8 mouse cellular contexts compared by ENCODE assay signal in the genomic region with DNA sequence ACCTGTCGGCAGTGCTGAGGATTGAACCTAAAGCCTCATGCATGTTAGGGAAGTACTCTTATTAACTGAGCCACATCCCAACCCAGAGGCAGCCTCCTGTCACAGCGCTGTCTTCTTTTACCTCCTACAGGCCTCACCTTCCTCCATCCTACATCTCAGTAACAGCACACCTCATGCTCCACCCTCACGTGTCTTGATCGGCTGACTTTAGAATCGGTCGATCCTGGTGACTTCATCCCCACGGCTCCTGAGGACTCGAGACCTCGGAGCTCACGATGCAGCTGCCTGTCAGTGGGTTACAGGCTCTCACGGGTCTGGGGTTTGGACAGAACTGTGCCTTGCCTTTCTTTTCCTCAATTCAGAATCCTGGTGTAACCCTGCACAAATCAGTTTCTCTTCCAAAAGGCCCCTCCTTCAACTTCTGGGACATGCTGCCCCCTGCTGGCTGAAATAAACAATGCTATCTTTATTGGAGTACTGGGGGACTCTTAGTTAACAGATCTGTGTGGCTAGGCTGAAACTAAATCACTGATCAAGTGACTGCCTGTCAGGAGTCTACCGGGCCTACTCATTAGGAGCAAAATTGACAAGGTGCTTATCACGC. TPM values are rescaled to one million over a fixed set of nuclear protein-coding genes. Genes with fewer than 3 reads are reported as not detected.
DNase-seq lines count a peak whose midpoint lies in the region; ATAC-seq and TF ChIP-seq lines count a peak whose summit lies in the region.

No protein-coding gene starts in this region.

- H3K4me1 ChIP-seq in liver, embryonic 12.5 days: 0 out of 2 replicates have a peak, but pooled peaks cover 6% of the 10 kb centered on the region
- H3K4me1 ChIP-seq in cortical plate, adult 2 months (ENCODE audit: control insufficient read depth, insufficient read depth, low read length): no peaks in the 10 kb centered on the region
- no peaks in the 10 kb centered on the region for H3K4me1 ChIP-seq in midbrain, embryonic 15.5 days

- H3K27ac ChIP-seq in liver, embryonic 12.5 days: no peak overlapping the region
- no peak overlapping the region for H3K27ac ChIP-seq in cortical plate, adult 2 months (ENCODE audit: insufficient read depth, low read length)
- no peak overlapping the region for H3K27ac ChIP-seq in midbrain, embryonic 15.5 days

- no peaks in the 10 kb centered on the region for H3K9me3 ChIP-seq in liver, embryonic 12.5 days (replicated peaks)
- no peaks in the 10 kb centered on the region for H3K9me3 ChIP-seq in midbrain, embryonic 15.5 days

- H3K27me3 ChIP-seq in liver, embryonic 12.5 days (replicated peaks): no peaks in the 10 kb centered on the region
- H3K27me3 ChIP-seq in midbrain, embryonic 15.5 days (replicated peaks): no peaks in the 10 kb centered on the region

- DNase-seq in liver: peak; percentile 66
- DNase-seq in gastrocnemius, postnatal 36 days: peak; percentile 32 to 64
- DNase-seq in kidney, adult 11 months: peak; percentile 57
- DNase-seq in left cerebral cortex, postnatal 36 days (ENCODE audit: low spot score in 2 of 2): peak; percentile 52 to 81
- peak; percentile 17 to 71 for DNase-seq in spleen, adult 18-20 months

- H3K4me2 ChIP-seq in liver, embryonic 12.5 days: no peak overlapping the region
- H3K4me2 ChIP-seq in midbrain, embryonic 15.5 days: no peak overlapping the region

- TF ChIP-seq CTCF in cortical plate, adult 2 months (IDR thresholded peaks at IDR 0.05; ENCODE audit: extremely low read depth, insufficient read depth, low read length): peak; percentile 80

- intact Hi-C loops in gastrocnemius, postnatal 36 days (cut with DNase I): loop anchor here (2.0 to 5.0 kb wide), 2 partner anchors 87 to 169 kb away; no protein-coding TSS in a partner anchor
- intact Hi-C loops in left cerebral cortex, postnatal 36 days (cut with DNase I): loop anchor here (5.0 to 10.0 kb wide), 5 partner anchors 89 to 401 kb away; no protein-coding TSS in a partner anchor

- no peaks in the 10 kb centered on the region for H3K36me3 ChIP-seq in liver, embryonic 12.5 days
- no peaks in the 10 kb centered on the region for H3K36me3 ChIP-seq in midbrain, embryonic 15.5 days (replicated peaks)

- WGBS in liver, embryonic 12.5 days (ENCODE audit: insufficient replicate concordance): 52% methylated on average over 13 of the region's 13 CpGs
- 57% methylated on average over 13 of the region's 13 CpGs for WGBS in midbrain, embryonic 15.5 days

- H3K9ac ChIP-seq in liver, embryonic 12.5 days: no peak overlapping the region
- H3K9ac ChIP-seq in midbrain, embryonic 15.5 days: no peak overlapping the region

- H3K4me3 ChIP-seq in liver, embryonic 12.5 days: no peak overlapping the region
- H3K4me3 ChIP-seq in cortical plate, adult 2 months (ENCODE audit: insufficient read depth, low read length): peak overlapping the region; percentile 17
- no peak overlapping the region for H3K4me3 ChIP-seq in midbrain, embryonic 15.5 days

- ATAC-seq in liver, embryonic 12.5 days: no peak
- peak; percentile 79 for ATAC-seq in midbrain, embryonic 15.5 days (replicated peaks)

- no peak for TF ChIP-seq POLR2A in cortical plate, adult 2 months (IDR thresholded peaks at IDR 0.05; ENCODE audit: extremely low read depth, insufficient read depth, low read length)

RNA-seq across cellular contexts. Expression of a gene that starts 41.7 kb away (rescaled TPM):
- polyA plus RNA-seq in liver, embryonic 12.5 days (2016; fragmentation: Nextera tagmentation; extraction: Ambion mirVana): 20.2 and 23.1 TPM in 2 replicates
- polyA plus RNA-seq in cortical plate, adult 2 months (2012; rRNA removed): 29.8 and 30.7 TPM in 2 replicates
- total RNA-seq in gastrocnemius, postnatal 36 days (2021): 10 to 100 TPM; 29.3 to 38.0 TPM
- 10 to 100 TPM; 74.7 to 75.4 TPM for total RNA-seq in left cerebral cortex, postnatal 36 days (2021)
- polyA plus RNA-seq in midbrain, embryonic 15.5 days (2015; fragmentation: Nextera tagmentation; extraction: Ambion mirVana): 36.7 and 37.1 TPM in 2 replicates
